Mouse (Mus musculus): ENCODE measurements around the gene Spcs2. TPM values are rescaled to one million over a fixed set of nuclear protein-coding genes. Genes with fewer than 3 reads are reported as not detected.

The Spcs2 gene
- polyA plus RNA-seq, 1 experiment from 2014 or later = 360 TPM

GRCm38 (mm10) chr7:99836781-99837180 lies 26.5 kb downstream of the Spcs2 start:
- Histone ChIP-seq H3K36me3 (peaks cover 53% of the 10 kb centered on the region), H3K9ac (no peak overlapping the region), H3K27ac (no peak overlapping the region), H3K4me1 (0 out of 2 replicates have a peak, but pooled peaks cover 5% of the 10 kb centered on the region), H3K4me2 (no peak overlapping the region), H3K9me3 (no peaks in the 10 kb centered on the region), H3K4me3 (no peak overlapping the region), H3K27me3 (no peaks in the 10 kb centered on the region)
- 58% methylated on average over 4 of the region's 4 CpGs for WGBS
- no peak for ATAC-seq (ENCODE audit: insufficient number of reproducible peaks, insufficient read depth, low FRiP score, low TSS enrichment, low read depth)

- Histone ChIP-seq H3K4me3 (no peak overlapping the region), H3K36me3 (peaks cover 29% of the 10 kb centered on the region), H3K4me2 (no peak overlapping the region), H3K27ac (no peak overlapping the region), H3K9me3 (no peaks in the 10 kb centered on the region), H3K9ac (no peak overlapping the region), H3K4me1 (0 out of 2 replicates have a peak, but pooled peaks cover 5% of the 10 kb centered on the region), H3K27me3 (no peaks in the 10 kb centered on the region)
- ATAC-seq (ENCODE audit: insufficient number of reproducible peaks, insufficient read depth, low FRiP score, low TSS enrichment, low read depth) = no peak
- 81% methylated on average over 5 of the region's 5 CpGs for WGBS
Measured at GRCm38 (mm10) chr7:99834314-99834853, 28.9 kb downstream of the Spcs2 start.

GRCm38 (mm10) chr7:99833846-99834222 lies 29.4 kb downstream of the Spcs2 start:
- Histone ChIP-seq H3K9ac (no peak overlapping the region), H3K4me2 (no peak overlapping the region), H3K27ac (no peak overlapping the region), H3K36me3 (peaks cover 24% of the 10 kb centered on the region), H3K4me1 (0 out of 2 replicates have a peak, but pooled peaks cover 5% of the 10 kb centered on the region), H3K4me3 (no peak overlapping the region), H3K9me3 (no peaks in the 10 kb centered on the region), H3K27me3 (no peaks in the 10 kb centered on the region)
- WGBS = 86% methylated on average over 2 of the region's 2 CpGs
- no peak for ATAC-seq (ENCODE audit: insufficient number of reproducible peaks, insufficient read depth, low FRiP score, low TSS enrichment, low read depth)

GRCm38 (mm10) chr7:99833115-99833845 lies 30.0 kb downstream of the Spcs2 start:
- 83% methylated on average over 5 of the region's 5 CpGs for WGBS
- H3K27me3 ChIP-seq = no peaks in the 10 kb centered on the region
- peaks cover 20% of the 10 kb centered on the region for H3K36me3 ChIP-seq
- H3K9me3 ChIP-seq = no peaks in the 10 kb centered on the region
- ATAC-seq (ENCODE audit: insufficient number of reproducible peaks, insufficient read depth, low FRiP score, low TSS enrichment, low read depth) = no peak
- no peak overlapping the region for H3K4me2 ChIP-seq
- no peak overlapping the region for H3K27ac ChIP-seq
- 0 out of 2 replicates have a peak, but pooled peaks cover 8% of the 10 kb centered on the region for H3K4me1 ChIP-seq
- H3K4me3 ChIP-seq = no peak overlapping the region
- no peak overlapping the region for H3K9ac ChIP-seq

- no peaks in the 10 kb centered on the region for H3K27me3 ChIP-seq
- H3K4me3 ChIP-seq = peak within 1 kb of the TSS; percentile 49
- ATAC-seq (ENCODE audit: insufficient number of reproducible peaks, insufficient read depth, low FRiP score, low TSS enrichment, low read depth) = peak; percentile 94
- H3K9me3 ChIP-seq = no peaks in the 10 kb centered on the region
- H3K27ac ChIP-seq = peak within 1 kb of the TSS; percentile 80
- under 1% methylated on average over 26 of the region's 26 CpGs for WGBS
- peak within 1 kb of the TSS; percentile 71 for H3K9ac ChIP-seq
- peaks cover 3% of the 10 kb centered on the region; the same call in 1 of the 2 replicates for H3K4me1 ChIP-seq
- peak within 1 kb of the TSS; percentile 61 for H3K4me2 ChIP-seq
- H3K36me3 ChIP-seq = no peaks in the 10 kb centered on the region
Measured at GRCm38 (mm10) chr7:99828083-99828570, 35.1 kb downstream of the Spcs2 start, which contains the start of gene Neu3. Neu3 (minus strand) TSS chr7:99828417.

GRCm38 (mm10) chr7:99826096-99826495 lies 37.2 kb downstream of the Spcs2 start:
- no peak overlapping the region for H3K4me2 ChIP-seq
- H3K4me1 ChIP-seq = peaks cover 3% of the 10 kb centered on the region; the same call in 1 of the 2 replicates
- H3K27ac ChIP-seq = no peak overlapping the region
- 56% methylated on average over 6 of the region's 6 CpGs for WGBS
- no peaks in the 10 kb centered on the region for H3K9me3 ChIP-seq
- no peak overlapping the region for H3K9ac ChIP-seq
- no peak for ATAC-seq (ENCODE audit: insufficient number of reproducible peaks, insufficient read depth, low FRiP score, low TSS enrichment, low read depth)
- 0 out of 2 replicates have a peak, but pooled peaks cover 4% of the 10 kb centered on the region for H3K36me3 ChIP-seq
- H3K27me3 ChIP-seq = no peaks in the 10 kb centered on the region
- no peak overlapping the region for H3K4me3 ChIP-seq

- Histone ChIP-seq H3K27me3 (no peaks in the 10 kb centered on the region), H3K4me3 (no peak overlapping the region), H3K36me3 (0 out of 2 replicates have a peak, but pooled peaks cover 4% of the 10 kb centered on the region), H3K9ac (no peak overlapping the region), H3K4me2 (no peak overlapping the region), H3K4me1 (peaks cover 3% of the 10 kb centered on the region; the same call in 1 of the 2 replicates), H3K27ac (no peak overlapping the region), H3K9me3 (no peaks in the 10 kb centered on the region)
- ATAC-seq (ENCODE audit: insufficient number of reproducible peaks, insufficient read depth, low FRiP score, low TSS enrichment, low read depth) = no peak
- WGBS = 82% methylated on average over 9 of the region's 9 CpGs
Measured at GRCm38 (mm10) chr7:99825511-99825910, 37.8 kb downstream of the Spcs2 start.

- Histone ChIP-seq H3K27ac (no peak overlapping the region), H3K4me3 (no peak overlapping the region), H3K36me3 (0 out of 2 replicates have a peak, but pooled peaks cover 4% of the 10 kb centered on the region), H3K4me1 (peaks cover 3% of the 10 kb centered on the region; the same call in 1 of the 2 replicates), H3K9ac (no peak overlapping the region), H3K9me3 (no peaks in the 10 kb centered on the region), H3K27me3 (no peaks in the 10 kb centered on the region), H3K4me2 (no peak overlapping the region)
- no peak for ATAC-seq (ENCODE audit: insufficient number of reproducible peaks, insufficient read depth, low FRiP score, low TSS enrichment, low read depth)
- 87% methylated on average over 16 of the region's 16 CpGs for whole genome bisulfite sequencing
Measured at GRCm38 (mm10) chr7:99824649-99825483, 38.4 kb downstream of the Spcs2 start.

- Histone ChIP-seq H3K27ac (no peak overlapping the region), H3K4me3 (no peak overlapping the region), H3K9me3 (no peaks in the 10 kb centered on the region), H3K9ac (no peak overlapping the region), H3K36me3 (0 out of 2 replicates have a peak, but pooled peaks cover 4% of the 10 kb centered on the region), H3K4me2 (no peak overlapping the region), H3K27me3 (no peaks in the 10 kb centered on the region), H3K4me1 (no peaks in the 10 kb centered on the region; the same call in 1 of the 2 replicates)
- WGBS = 87% methylated on average over 10 of the region's 10 CpGs
- no peak for ATAC-seq (ENCODE audit: insufficient number of reproducible peaks, insufficient read depth, low FRiP score, low TSS enrichment, low read depth)
Measured at GRCm38 (mm10) chr7:99823045-99823663, 40.1 kb downstream of the Spcs2 start.

GRCm38 (mm10) chr7:99822426-99822825 lies 40.8 kb downstream of the Spcs2 start:
- Histone ChIP-seq H3K36me3 (0 out of 2 replicates have a peak, but pooled peaks cover 4% of the 10 kb centered on the region), H3K4me3 (no peak overlapping the region), H3K9ac (no peak overlapping the region), H3K9me3 (no peaks in the 10 kb centered on the region), H3K27ac (no peak overlapping the region), H3K4me1 (no peaks in the 10 kb centered on the region; the same call in 1 of the 2 replicates), H3K27me3 (no peaks in the 10 kb centered on the region), H3K4me2 (no peak overlapping the region)
- ATAC-seq (ENCODE audit: insufficient number of reproducible peaks, insufficient read depth, low FRiP score, low TSS enrichment, low read depth) = no peak
- WGBS = 79% methylated on average over 5 of the region's 5 CpGs

- ATAC-seq (ENCODE audit: insufficient number of reproducible peaks, insufficient read depth, low FRiP score, low TSS enrichment, low read depth) = no peak
- Histone ChIP-seq H3K4me3 (no peak overlapping the region), H3K4me2 (no peak overlapping the region), H3K9ac (no peak overlapping the region), H3K9me3 (no peaks in the 10 kb centered on the region), H3K4me1 (no peaks in the 10 kb centered on the region), H3K36me3 (0 out of 2 replicates have a peak, but pooled peaks cover 4% of the 10 kb centered on the region), H3K27me3 (no peaks in the 10 kb centered on the region), H3K27ac (no peak overlapping the region)
- 68% methylated on average over 2 of the region's 2 CpGs for WGBS
Measured at GRCm38 (mm10) chr7:99821953-99822352, 41.3 kb downstream of the Spcs2 start.
